Mouse (Mus musculus) MEL (cell line): ENCODE results near the gene Bmper. TPM values are rescaled to one million over a fixed set of nuclear protein-coding genes. Genes with fewer than 3 reads are reported as not detected.

Experiments
- DNase-seq: peaks from one replicate; pipeline ENCODE4 v3.0.0; 2011; ENCODE audit warnings: low read depth, low spot score
- H3K27ac ChIP-seq: 2 replicates; pipeline ENCODE4 v1.5.1; 2012; ENCODE audit warnings: low read depth, mild to moderate bottlenecking, control low read depth, low read length, moderate library complexity; ENCODE audit not compliant: control insufficient read depth
- H3K27me3 ChIP-seq, 2 experiments: fragments of 150-350 bp in 1 of 2; sonication (generic) in 1 of 2; 2 replicates each; pipeline ENCODE4 v1.6.1; 2012; ENCODE audit warnings: low read length in 2 of 2, mild to moderate bottlenecking in 2 of 2, improper control_type of control experiment in 1 of 2, moderate library complexity in 1 of 2; ENCODE audit not compliant: insufficient read depth in 2 of 2, control insufficient read depth in 1 of 2
- H3K36me3 ChIP-seq, 2 experiments: 2 replicates each; pipeline ENCODE4 v1.6.1; 2012 to 2014; ENCODE audit warnings: low read length in 2 of 2, improper control_type of control experiment in 1 of 2, inconsistent platforms in 1 of 2, mild to moderate bottlenecking in 1 of 2; ENCODE audit not compliant: insufficient read depth in 2 of 2, control insufficient read depth in 1 of 2
- H3K4me1 ChIP-seq, 2 experiments: fragments of 150-350 bp in 1 of 2; sonication (generic) in 1 of 2; 2 replicates each; pipeline ENCODE4 v1.6.1; 2012; ENCODE audit warnings: low read length in 2 of 2, improper control_type of control experiment in 1 of 2, mild to moderate bottlenecking in 1 of 2; ENCODE audit not compliant: insufficient read depth in 2 of 2, control insufficient read depth in 1 of 2
- H3K4me3 ChIP-seq, 2 experiments: fragments of 150-350 bp in 1 of 2; sonication (generic) in 1 of 2; 2 replicates each; pipeline ENCODE4 v1.5.1; 2012; ENCODE audit warnings: low read depth in 2 of 2, low read length in 2 of 2, mild to moderate bottlenecking in 2 of 2, moderate library complexity in 2 of 2, control low read depth in 1 of 2, improper control_type of control experiment in 1 of 2; ENCODE audit not compliant: control insufficient read depth in 1 of 2, insufficient read depth in 1 of 2
- H3K79me2 ChIP-seq: 2 replicates; pipeline ENCODE4 v1.6.1; 2012; ENCODE audit warnings: mild to moderate bottlenecking, low read length, moderate library complexity; ENCODE audit not compliant: control insufficient read depth, poor library complexity, insufficient read depth
- H3K9ac ChIP-seq: 2 replicates; pipeline ENCODE4 v1.6.1; 2012; ENCODE audit warnings: low read depth, mild to moderate bottlenecking, control low read depth, low read length, moderate library complexity; ENCODE audit not compliant: control insufficient read depth, poor library complexity, severe bottlenecking
- H3K9me3 ChIP-seq: fragments of 150-350 bp; sonication (generic); replicated peaks from 2 replicates; pipeline ENCODE4 v1.6.1; 2012; ENCODE audit warnings: mild to moderate bottlenecking, low read length, improper control_type of control experiment, moderate library complexity; ENCODE audit not compliant: insufficient read depth
- BHLHE40 ChIP-seq: IDR thresholded peaks from 2 replicates; pipeline ENCODE4 v1.6.1; 2012; ENCODE audit warnings: low read depth, mild to moderate bottlenecking, inconsistent platforms, low read length, improper control_type of control experiment, borderline replicate concordance
- CTCF ChIP-seq, 3 experiments: IDR thresholded peaks in 2 of 3; conservative IDR thresholded peaks in 1 of 3; 2 replicates each; pipeline ENCODE4 v1.5.1; 2011 to 2012; ENCODE audit warnings: low read length in 3 of 3, low read depth in 2 of 3, mild to moderate bottlenecking in 2 of 3, improper control_type of control experiment in 1 of 3, inconsistent platforms in 1 of 3, mixed read lengths in 1 of 3, moderate library complexity in 1 of 3; ENCODE audit not compliant: control insufficient read depth in 1 of 3, insufficient read depth in 1 of 3, poor library complexity in 1 of 3, severe bottlenecking in 1 of 3
- E2F4 ChIP-seq: IDR thresholded peaks from 2 replicates; pipeline ENCODE4 v1.6.1; 2011; ENCODE audit warnings: low read depth, low read length, improper control_type of control experiment, borderline replicate concordance
- ELF1 ChIP-seq: IDR thresholded peaks from 2 replicates; pipeline ENCODE4 v1.6.1; 2014; ENCODE audit warnings: low read depth, mild to moderate bottlenecking, inconsistent platforms, low read length, improper control_type of control experiment, moderate library complexity
- ETS1 ChIP-seq: IDR thresholded peaks from 2 replicates; pipeline ENCODE4 v1.6.1; 2012; ENCODE audit warnings: low read depth, mild to moderate bottlenecking, inconsistent platforms, low read length, improper control_type of control experiment, moderate library complexity
- GATA1 ChIP-seq: IDR thresholded peaks from 2 replicates; pipeline ENCODE4 v1.6.1; 2011; ENCODE audit warnings: low read depth, low read length, improper control_type of control experiment
- HCFC1 ChIP-seq: IDR thresholded peaks from 2 replicates; pipeline ENCODE4 v1.6.1; 2012; ENCODE audit warnings: low read depth, mild to moderate bottlenecking, inconsistent platforms, low read length, improper control_type of control experiment, moderate library complexity
- MAFK ChIP-seq: IDR thresholded peaks from 2 replicates; pipeline ENCODE4 v1.6.1; 2011; ENCODE audit warnings: low read depth, mild to moderate bottlenecking, low read length, improper control_type of control experiment, borderline replicate concordance
- MAX ChIP-seq: IDR thresholded peaks from 2 replicates; pipeline ENCODE4 v1.6.1; 2011; ENCODE audit warnings: low read length, improper control_type of control experiment
- MAZ ChIP-seq: IDR thresholded peaks from 2 replicates; pipeline ENCODE4 v1.6.1; 2012; ENCODE audit warnings: low read depth, mild to moderate bottlenecking, inconsistent platforms, low read length, improper control_type of control experiment
- MXI1 ChIP-seq: IDR thresholded peaks from 2 replicates; pipeline ENCODE4 v1.6.1; 2011; ENCODE audit warnings: mild to moderate bottlenecking, low read depth, low read length, improper control_type of control experiment
- NELFE ChIP-seq: IDR thresholded peaks from 2 replicates; pipeline ENCODE4 v1.6.1; 2011; ENCODE audit warnings: low read depth, low read length, improper control_type of control experiment
- NRF1 ChIP-seq: IDR thresholded peaks from 2 replicates; pipeline ENCODE4 v1.6.1; 2014; ENCODE audit warnings: low read depth, mild to moderate bottlenecking, inconsistent platforms, low read length, improper control_type of control experiment, moderate library complexity; ENCODE audit not compliant: poor library complexity, insufficient read depth, severe bottlenecking
- POLR2A ChIP-seq, 2 experiments: IDR thresholded peaks; 2 replicates each; pipeline ENCODE4 v1.6.1; 2011 to 2012; ENCODE audit warnings: low read length in 2 of 2, mild to moderate bottlenecking in 2 of 2, control low read depth in 1 of 2, improper control_type of control experiment in 1 of 2, low read depth in 1 of 2, moderate library complexity in 1 of 2; ENCODE audit not compliant: control insufficient read depth in 1 of 2, insufficient read depth in 1 of 2, poor library complexity in 1 of 2
- POLR2AphosphoS2 ChIP-seq: IDR thresholded peaks from 2 replicates; pipeline ENCODE4 v1.6.1; 2011; ENCODE audit warnings: low read length, improper control_type of control experiment
- POLR2AphosphoS5 ChIP-seq: IDR thresholded peaks from 2 replicates; pipeline ENCODE4 v1.6.1; 2012; ENCODE audit warnings: low read depth, borderline replicate concordance, mild to moderate bottlenecking, inconsistent platforms, low read length, moderate library complexity, mixed read lengths
- RAD21 ChIP-seq: IDR thresholded peaks from 2 replicates; pipeline ENCODE4 v1.6.1; 2011; ENCODE audit warnings: mild to moderate bottlenecking, low read depth, low read length, improper control_type of control experiment
- RCOR1 ChIP-seq: IDR thresholded peaks from 2 replicates; pipeline ENCODE4 v1.6.1; 2012; ENCODE audit warnings: low read depth, mild to moderate bottlenecking, inconsistent platforms, low read length, improper control_type of control experiment
- SIN3A ChIP-seq: IDR thresholded peaks from 2 replicates; pipeline ENCODE4 v1.6.1; 2012; ENCODE audit warnings: low read length, improper control_type of control experiment, inconsistent platforms
- SMC3 ChIP-seq: IDR thresholded peaks from 2 replicates; pipeline ENCODE4 v1.6.1; 2011; ENCODE audit warnings: low read depth, low read length, improper control_type of control experiment
- TAL1 ChIP-seq: IDR thresholded peaks from 2 replicates; pipeline ENCODE4 v1.6.1; 2012; ENCODE audit warnings: mild to moderate bottlenecking, inconsistent platforms, low read length, moderate library complexity, mixed read lengths
- TBP ChIP-seq: IDR thresholded peaks from 2 replicates; pipeline ENCODE4 v1.8.0; 2011; ENCODE audit warnings: low read depth, low read length, improper control_type of control experiment
- ZKSCAN1 ChIP-seq: IDR thresholded peaks from 2 replicates; pipeline ENCODE4 v1.6.1; 2012; ENCODE audit warnings: low read depth, mild to moderate bottlenecking, inconsistent platforms, low read length, improper control_type of control experiment, moderate library complexity
- ZMIZ1 ChIP-seq: IDR thresholded peaks from 2 replicates; pipeline ENCODE4 v1.6.1; 2012; ENCODE audit warnings: low read depth, mild to moderate bottlenecking, inconsistent platforms, low read length, improper control_type of control experiment, moderate library complexity
- ZNF384 ChIP-seq: IDR thresholded peaks from 2 replicates; pipeline ENCODE4 v1.6.1; 2012; ENCODE audit warnings: low read depth, mild to moderate bottlenecking, inconsistent platforms, low read length, improper control_type of control experiment
- polyA plus RNA-seq, 2 experiments: library from polyadenylated mRNA; stranded (reverse) in 1 of 2; unstranded in 1 of 2; fragments of >175 nt in 1 of 2; fragments of >200 nt in 1 of 2; gene quantifications; 2 replicates each; pipeline versions ENCODE4 v1.2.1 to v1.2.4; 2012; ENCODE audit warnings: low replicate concordance in 2 of 2, low read depth in 1 of 2; ENCODE audit not compliant: insufficient read length in 2 of 2, insufficient read depth in 1 of 2, missing spikeins in 1 of 2
- total RNA-seq: library from RNA; depleted of rRNA; stranded (reverse); fragments of 300-350 nt; gene quantifications from 2 replicates; pipeline ENCODE4 v1.2.3, GENCODE M21; 2012

Bmper gene
- total and polyA plus RNA-seq, 3 experiments, result not detected

GRCm38 (mm10) chr9:23462949-23463608 is 240.2 kb downstream of the Bmper start:
- no peak overlapping the region for H3K4me3 ChIP-seq
- H3K27ac ChIP-seq, result no peak overlapping the region
- no peak overlapping the region for H3K9ac ChIP-seq
- no peaks in the 10 kb centered on the region for H3K79me2 ChIP-seq
- TF ChIP-seq CTCF (IDR thresholded peaks at IDR 0.05 in 2 of 3, conservative IDR thresholded peaks at IDR 0.05 in 1 of 3; ENCODE audit: control insufficient read depth in 1 of 3, insufficient read depth in 1 of 3, low read depth in 2 of 3, low read length in 3 of 3, poor library complexity in 1 of 3, severe bottlenecking in 1 of 3) (peak; percentile 7 to 37 (median 11); a peak in 2 of 6 replicates), NRF1 (no peak), POLR2AphosphoS2 (no peak), SMC3 (peak; percentile 34), TBP (no peak), ZMIZ1 (no peak), ZKSCAN1 (no peak), SIN3A (no peak), POLR2A (IDR thresholded peaks at IDR 0.05; ENCODE audit: control insufficient read depth in 1 of 2, insufficient read depth in 1 of 2, low read depth in 1 of 2, low read length in 2 of 2, poor library complexity in 1 of 2) (no peak), ELF1 (no peak), RAD21 (peak; percentile 36), MAFK (no peak), ETS1 (no peak), MXI1 (no peak), MAZ (no peak), GATA1 (no peak), MAX (no peak), RCOR1 (no peak), E2F4 (no peak), BHLHE40 (no peak), HCFC1 (no peak), NELFE (no peak), POLR2AphosphoS5 (no peak), ZNF384 (no peak), TAL1 (no peak)
- H3K27me3 ChIP-seq, result no peaks in the 10 kb centered on the region
- no peaks in the 10 kb centered on the region for H3K9me3 ChIP-seq
- no peaks in the 10 kb centered on the region for H3K36me3 ChIP-seq
- peak; percentile 19 for DNase-seq
- no peaks in the 10 kb centered on the region for H3K4me1 ChIP-seq
